Mouse (Mus musculus) limb, embryonic 10.5 days (tissue): ENCODE measurements around the gene Gm6904. TPM values are rescaled to one million over a fixed set of nuclear protein-coding genes. Genes with fewer than 3 reads are reported as not detected.

Experiments
- DNase-seq: peaks from one replicate; pipeline ENCODE4 v3.0.0-alpha.2; 2017; ENCODE audit warnings: low spot score
- H3K27ac ChIP-seq: fragments of 300-500 bp; sonication (generic); 2 replicates; pipeline ENCODE4 v1.5.1; 2016; ENCODE audit warnings: mild to moderate bottlenecking
- H3K27me3 ChIP-seq: fragments of 300-500 bp; sonication (generic); 2 replicates; pipeline ENCODE4 v1.6.1; 2016; ENCODE audit warnings: low read depth, mild to moderate bottlenecking; ENCODE audit not compliant: poor library complexity, severe bottlenecking
- H3K36me3 ChIP-seq: fragments of 300-500 bp; sonication (generic); 2 replicates; pipeline ENCODE4 v1.6.1; 2016; ENCODE audit warnings: mild to moderate bottlenecking, moderate library complexity
- H3K4me1 ChIP-seq: fragments of 300-500 bp; sonication (generic); 2 replicates; pipeline ENCODE4 v1.6.1; 2016
- H3K4me3 ChIP-seq: fragments of 300-500 bp; sonication (generic); 2 replicates; pipeline ENCODE4 v1.5.1; 2016; ENCODE audit warnings: mild to moderate bottlenecking, moderate library complexity
- H3K9me3 ChIP-seq: fragments of 300-500 bp; sonication (generic); replicated peaks from 2 replicates; pipeline ENCODE4 v1.6.1; 2016; ENCODE audit warnings: mild to moderate bottlenecking
- WGBS: fragments of 180-500 bp; shearing (Covaris S2); methylation state at CpG from one replicate; pipeline ENCODE4 v1.1.7; 2016; 5-methylcytosine and 5-hydroxymethylcytosine counted together
- polyA plus RNA-seq: library from polyadenylated mRNA; unstranded; fragments of >200 nt; fragmentation: Nextera tagmentation; extraction: Ambion mirVana; gene quantifications from 2 replicates; pipeline ENCODE4 v1.2.1, GENCODE M21; 2016

The Gm6904 gene
- polyA plus RNA-seq, 1 experiment from 2014 or later = not detected

DNA sequence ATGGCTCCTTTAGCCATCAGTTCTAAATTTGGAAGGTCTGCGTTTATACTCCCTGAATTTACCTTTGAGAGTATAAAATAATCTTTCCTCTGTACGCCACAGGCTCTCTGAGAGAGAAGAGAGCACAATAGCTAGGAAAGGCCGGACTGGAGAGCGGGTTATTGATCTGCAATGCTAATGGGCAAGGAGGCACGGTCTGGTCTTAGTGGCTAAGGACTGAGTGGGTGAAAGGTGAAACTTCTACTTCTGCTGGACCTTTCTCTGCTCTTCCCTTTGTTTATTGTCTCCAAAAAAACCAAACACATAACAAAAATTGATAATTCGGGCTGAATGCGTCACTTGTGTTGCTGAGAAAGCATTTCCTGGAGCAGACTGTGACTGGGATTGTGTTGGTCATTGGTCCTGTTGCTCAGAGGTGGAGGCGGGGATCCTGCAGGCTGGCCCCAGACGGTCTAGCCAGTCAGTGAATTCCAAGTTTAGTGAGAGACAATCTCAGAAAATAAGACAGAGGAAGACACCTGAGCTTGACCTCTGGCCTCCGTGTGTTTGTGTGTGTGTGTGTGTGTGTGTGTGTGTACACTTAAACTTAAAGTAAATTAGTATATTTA is 53.9 kb downstream of the Gm6904 start:
- DNase-seq = no peak
- 70% methylated on average over 10 of the region's 10 CpGs for WGBS
- H3K4me3 ChIP-seq = no peak overlapping the region
- H3K4me1 ChIP-seq = peaks cover 43% of the 10 kb centered on the region
- H3K27me3 ChIP-seq = no peaks in the 10 kb centered on the region
- H3K27ac ChIP-seq = no peak overlapping the region
- H3K36me3 ChIP-seq = peaks cover 18% of the 10 kb centered on the region
- H3K9me3 ChIP-seq = no peaks in the 10 kb centered on the region

DNA sequence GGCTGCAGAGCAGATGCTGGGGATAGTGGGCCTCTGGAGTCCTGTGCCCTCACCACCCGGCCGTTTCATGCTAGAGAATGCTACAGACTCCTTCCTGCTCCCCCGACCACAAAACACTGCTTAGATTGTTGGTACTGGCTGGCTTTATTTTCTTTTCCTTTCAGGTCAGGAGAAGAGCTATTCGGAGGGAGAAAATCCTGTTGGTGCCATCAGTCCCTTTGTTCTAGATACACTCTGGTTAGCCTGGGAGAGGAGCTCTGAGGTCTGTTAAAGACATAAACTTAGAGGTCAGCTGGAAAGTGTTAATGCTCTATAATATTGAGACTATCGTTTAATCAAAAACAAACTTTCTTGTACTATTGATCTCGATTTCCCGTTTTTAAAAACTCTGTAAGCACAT is 54.6 kb downstream of the Gm6904 start:
- WGBS = 41% methylated on average over 7 of the region's 7 CpGs
- Histone ChIP-seq H3K36me3 (peaks cover 12% of the 10 kb centered on the region), H3K27me3 (no peaks in the 10 kb centered on the region), H3K4me3 (no peak overlapping the region), H3K9me3 (no peaks in the 10 kb centered on the region), H3K4me1 (peaks cover 48% of the 10 kb centered on the region), H3K27ac (peak overlapping the region; percentile 37; the same call in 1 of the 2 replicates)
- no peak for DNase-seq

DNA sequence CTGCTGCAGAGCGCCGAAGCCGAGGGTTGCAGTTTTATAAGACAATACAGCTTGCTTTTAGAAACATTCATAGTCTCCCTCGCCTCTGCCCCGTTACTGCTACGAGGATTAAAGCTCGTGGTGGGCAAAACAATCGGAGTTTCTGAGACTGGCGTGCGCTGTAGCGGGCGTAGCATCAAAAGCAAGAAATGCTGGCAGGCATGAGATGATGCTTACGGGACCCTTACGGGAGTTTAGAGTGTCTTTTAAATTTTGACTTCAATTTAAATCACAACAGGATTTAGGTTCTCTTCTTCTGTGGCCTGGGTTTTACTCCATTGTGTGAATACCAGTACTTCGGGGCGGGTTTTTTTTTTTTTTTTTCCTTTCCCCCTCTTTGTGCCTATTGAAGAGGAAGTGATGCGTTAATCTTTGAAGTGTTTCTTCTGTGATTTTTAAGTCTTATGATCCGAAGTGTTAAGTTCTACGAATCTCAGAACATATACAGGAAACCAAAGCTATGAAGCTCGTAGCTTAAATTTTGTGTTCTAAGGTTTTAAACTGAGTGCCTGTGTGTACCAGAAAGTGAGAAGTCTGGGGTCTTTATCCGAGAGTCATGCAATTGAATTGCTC is 58.3 kb downstream of the Gm6904 start:
- Histone ChIP-seq H3K36me3 (0 out of 2 replicates have a peak, but pooled peaks cover 2% of the 10 kb centered on the region), H3K9me3 (no peaks in the 10 kb centered on the region), H3K4me1 (peaks cover 47% of the 10 kb centered on the region), H3K27ac (peak overlapping the region; percentile 99), H3K27me3 (no peaks in the 10 kb centered on the region), H3K4me3 (peak overlapping the region; percentile 90)
- no peak for DNase-seq
- WGBS = under 1% methylated on average over 21 of the region's 21 CpGs

DNA sequence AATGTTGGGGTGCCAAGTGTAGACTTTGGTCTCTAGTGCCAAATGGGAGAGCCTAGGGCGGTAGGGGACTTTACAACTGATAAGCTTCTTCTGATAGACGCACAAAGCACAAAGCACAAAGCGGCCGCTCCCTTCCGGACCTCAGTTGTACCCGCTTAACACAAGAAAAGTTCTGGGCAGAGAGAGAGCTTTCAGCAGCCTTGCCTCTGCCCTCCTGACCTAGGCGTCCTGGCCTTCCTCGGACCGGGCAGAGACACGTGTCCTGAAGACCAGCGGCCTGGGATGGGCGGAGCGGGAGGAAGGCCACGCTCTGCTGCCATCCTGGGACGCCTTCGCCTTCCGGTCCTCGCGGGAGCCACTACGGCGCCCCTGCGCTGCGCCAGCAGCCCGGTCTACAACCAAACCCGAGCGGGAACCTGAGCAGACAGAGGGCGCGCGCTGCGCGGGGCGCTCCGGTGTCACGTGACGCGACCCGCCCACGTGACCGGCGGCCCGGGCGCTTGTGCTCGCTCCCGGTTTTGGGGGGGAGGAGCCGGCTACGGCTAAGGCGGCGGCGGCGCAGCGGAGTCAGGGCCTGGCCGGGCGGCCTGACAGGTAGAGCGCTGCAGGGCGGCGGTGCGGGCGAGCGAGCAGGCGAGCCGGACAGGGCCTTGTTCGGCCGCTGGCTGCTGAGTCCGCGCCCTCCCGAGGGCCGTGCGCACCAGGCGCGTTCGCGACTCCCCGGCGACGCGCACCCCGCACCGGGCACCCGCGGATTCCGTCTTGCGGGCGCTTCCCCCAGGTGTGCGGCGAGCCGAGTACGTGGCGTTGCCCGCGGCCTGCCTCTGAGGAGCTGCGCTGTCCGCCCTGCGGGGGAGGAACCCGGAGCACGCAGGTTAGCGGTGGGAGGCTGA is 59.1 kb downstream of the Gm6904 start, which contains the start of gene Rcbtb1:
Rcbtb1 (plus strand) TSS at position 499 of the 893 bp plus-strand sequence.
- no peaks in the 10 kb centered on the region for H3K9me3 ChIP-seq
- no peaks in the 10 kb centered on the region for H3K27me3 ChIP-seq
- peak within 1 kb of the TSS; percentile 99 for H3K27ac ChIP-seq
- H3K4me1 ChIP-seq = peaks cover 40% of the 10 kb centered on the region
- DNase-seq = peak; percentile 97
- peak within 1 kb of the TSS; percentile 90 for H3K4me3 ChIP-seq
- H3K36me3 ChIP-seq = no peaks in the 10 kb centered on the region
- WGBS = under 1% methylated on average over 94 of the region's 96 CpGs

Other genes starting within 250 kb of the Gm6904 start
- not detected in 2 replicates for gene 1700129C05Rik, start 117.3 kb downstream of the Gm6904 start, polyA plus RNA-seq
- not detected in 2 replicates for gene Gm5142, start 81.5 kb downstream of the Gm6904 start, polyA plus RNA-seq
- 117 and 127 TPM in 2 replicates for gene Rcbtb1, start 59.0 kb downstream of the Gm6904 start, polyA plus RNA-seq
- gene Phf11a, start 37.3 kb upstream of the Gm6904 start, polyA plus RNA-seq = not detected in 2 replicates
- gene Phf11b, start 81.1 kb upstream of the Gm6904 start, polyA plus RNA-seq = 0.13 TPM in 1 of 2 replicates, not detected in the other
- 0.23 and 0.29 TPM in 2 replicates for gene Phf11d, start 105.3 kb upstream of the Gm6904 start, polyA plus RNA-seq
- gene Phf11c, start 135.2 kb upstream of the Gm6904 start, polyA plus RNA-seq = 0.66 and 0.73 TPM in 2 replicates
- 10.4 and 13.1 TPM in 2 replicates for gene Setdb2, start 180.7 kb upstream of the Gm6904 start, polyA plus RNA-seq
- 44.4 and 44.6 TPM in 2 replicates for gene Cab39l, start 180.8 kb upstream of the Gm6904 start, polyA plus RNA-seq